Mouse (Mus musculus): ENCODE measurements at regions not wholly inside any gene's neighbourhood (a gene's known extent, or its start where the extent isn't known, plus 50 kb on each side); places are given as distances from the start of the nearest gene placed in this dataset.

- no peak for DNase-seq (ENCODE audit: low spot score in 2 of 2)
Measured at GRCm38 (mm10) chr15:69632306-69632705, 3131.6 kb upstream of the Lrrc6 start.

- no peak for DNase-seq (ENCODE audit: low spot score in 2 of 2)
Measured at GRCm38 (mm10) chr15:69617998-69618397, 3117.3 kb upstream of the Lrrc6 start.

- no peak for DNase-seq (ENCODE audit: low spot score in 2 of 2)
Measured at GRCm38 (mm10) chr15:69614048-69614447, 3113.3 kb upstream of the Lrrc6 start.

GRCm38 (mm10) chr15:69591219-69592006, 3090.7 kb upstream of the Lrrc6 start:
- no peak for DNase-seq (ENCODE audit: low spot score in 2 of 2)

- no peak for DNase-seq (ENCODE audit: low spot score in 2 of 2)
Measured at GRCm38 (mm10) chr15:69588084-69588483, 3087.4 kb upstream of the Lrrc6 start.

GRCm38 (mm10) chr15:69576742-69577141, 3076.0 kb upstream of the Lrrc6 start:
- DNase-seq (ENCODE audit: low spot score in 2 of 2): no peak

GRCm38 (mm10) chr15:69575611-69576153, 3075.0 kb upstream of the Lrrc6 start:
- DNase-seq (ENCODE audit: low spot score in 2 of 2): peak; percentile 21 to 27

- DNase-seq (ENCODE audit: low spot score in 2 of 2): peak; percentile 29 to 32
Measured at GRCm38 (mm10) chr15:69554171-69554570, 3053.5 kb upstream of the Lrrc6 start.

GRCm38 (mm10) chr15:69552062-69552628, 3051.4 kb upstream of the Lrrc6 start:
- no peak for DNase-seq (ENCODE audit: low spot score in 2 of 2)

GRCm38 (mm10) chr15:69551012-69551411, 3050.3 kb upstream of the Lrrc6 start:
- no peak for DNase-seq (ENCODE audit: low spot score in 2 of 2)

- DNase-seq (ENCODE audit: low spot score in 2 of 2): no peak
Measured at GRCm38 (mm10) chr15:69526441-69527094, 3025.9 kb upstream of the Lrrc6 start.

- no peak for DNase-seq (ENCODE audit: low spot score in 2 of 2)
Measured at GRCm38 (mm10) chr15:69484421-69485074, 2983.8 kb upstream of the Lrrc6 start.

GRCm38 (mm10) chr15:69483096-69483495, 2982.4 kb upstream of the Lrrc6 start:
- no peak for DNase-seq (ENCODE audit: low spot score in 2 of 2)

- DNase-seq (ENCODE audit: low spot score in 2 of 2): no peak
Measured at GRCm38 (mm10) chr15:69481087-69481486, 2980.4 kb upstream of the Lrrc6 start.

GRCm38 (mm10) chr15:69477050-69477449, 2976.3 kb upstream of the Lrrc6 start:
- DNase-seq (ENCODE audit: low spot score in 2 of 2): no peak

GRCm38 (mm10) chr15:69469566-69469965, 2968.9 kb upstream of the Lrrc6 start:
- DNase-seq (ENCODE audit: low spot score in 2 of 2): no peak

GRCm38 (mm10) chr15:69460581-69461194, 2960.0 kb upstream of the Lrrc6 start:
- no peak for DNase-seq (ENCODE audit: low spot score in 2 of 2)

- DNase-seq (ENCODE audit: low spot score in 2 of 2): no peak
Measured at GRCm38 (mm10) chr15:69457473-69457872, 2956.8 kb upstream of the Lrrc6 start.

GRCm38 (mm10) chr15:69456191-69456770, 2955.6 kb upstream of the Lrrc6 start:
- no peak for DNase-seq (ENCODE audit: low spot score in 2 of 2)

- DNase-seq (ENCODE audit: low spot score in 2 of 2): no peak
Measured at GRCm38 (mm10) chr15:69441008-69441407, 2940.3 kb upstream of the Lrrc6 start.

- peak in 1 of 2 experiments; percentile 26 for DNase-seq (ENCODE audit: low spot score in 2 of 2)
Measured at GRCm38 (mm10) chr15:69413531-69414011, 2912.9 kb upstream of the Lrrc6 start.
